Mouse (Mus musculus) ES-E14 (cell line): ENCODE data around the gene Slc39a11. TPM values are rescaled to one million over a fixed set of nuclear protein-coding genes. Genes with fewer than 3 reads are reported as not detected.

Experiments
- DNase-seq: peaks from one replicate; pipeline ENCODE4 v3.0.0-alpha.2; 2013; ENCODE audit warnings: low read depth, low spot score
- H3K27ac ChIP-seq: 2 replicates; pipeline ENCODE4 v1.5.1; 2012; ENCODE audit warnings: low read depth, mild to moderate bottlenecking, low read length, moderate library complexity, mixed read lengths; ENCODE audit not compliant: poor library complexity, insufficient read depth, severe bottlenecking
- H3K36me3 ChIP-seq: 2 replicates; pipeline ENCODE4 v1.6.1; 2012; ENCODE audit warnings: mild to moderate bottlenecking, low read length, moderate library complexity, mixed read lengths; ENCODE audit not compliant: control insufficient read depth, poor library complexity, insufficient read depth, severe bottlenecking
- H3K4me1 ChIP-seq, 2 experiments: fragments of 150-350 bp in 1 of 2; sonication (generic) in 1 of 2; 2 replicates each; pipeline ENCODE4 v1.6.1; 2012; ENCODE audit warnings: low read length in 2 of 2, mild to moderate bottlenecking in 1 of 2, mixed read lengths in 1 of 2; ENCODE audit not compliant: control insufficient read depth in 2 of 2, insufficient read depth in 2 of 2, poor library complexity in 1 of 2
- H3K4me3 ChIP-seq, 2 experiments: fragments of 150-350 bp in 1 of 2; sonication (generic) in 1 of 2; 2 replicates each; pipeline ENCODE4 v1.5.1; 2012; ENCODE audit warnings: low read length in 2 of 2, low read depth in 1 of 2, mild to moderate bottlenecking in 1 of 2, mixed read lengths in 1 of 2; ENCODE audit not compliant: insufficient read depth in 1 of 2, poor library complexity in 1 of 2, severe bottlenecking in 1 of 2
- H3K9ac ChIP-seq: 2 replicates; pipeline ENCODE4 v1.6.1; 2012; ENCODE audit warnings: low read depth, mild to moderate bottlenecking, low read length, mixed read lengths; ENCODE audit not compliant: poor library complexity, insufficient read depth, severe bottlenecking
- H3K9me3 ChIP-seq: fragments of 150-350 bp; sonication (generic); 2 replicates; pipeline ENCODE4 v1.6.1; 2012; ENCODE audit warnings: low read depth, mild to moderate bottlenecking, low read length; ENCODE audit not compliant: control insufficient read depth, insufficient read depth
- CHD2 ChIP-seq: IDR thresholded peaks from 2 replicates; pipeline ENCODE4 v1.6.1; 2014; ENCODE audit warnings: mild to moderate bottlenecking, low read depth, low read length, inconsistent platforms
- HCFC1 ChIP-seq: IDR thresholded peaks from 2 replicates; pipeline ENCODE4 v1.6.1; 2012; ENCODE audit warnings: low read length, inconsistent platforms, borderline replicate concordance; ENCODE audit not compliant: insufficient read depth
- MAFK ChIP-seq: IDR thresholded peaks from 2 replicates; pipeline ENCODE4 v1.6.1; 2014; ENCODE audit warnings: mild to moderate bottlenecking, low read depth, low read length, inconsistent platforms; ENCODE audit not compliant: insufficient read depth
- ZC3H11A ChIP-seq: IDR thresholded peaks from 2 replicates; pipeline ENCODE4 v1.6.1; 2012; ENCODE audit warnings: low read depth, mild to moderate bottlenecking, inconsistent platforms, low read length, borderline replicate concordance
- ZNF384 ChIP-seq: IDR thresholded peaks from 2 replicates; pipeline ENCODE4 v1.6.1; 2012; ENCODE audit warnings: low read depth, low read length, inconsistent platforms
- in situ Hi-C, 2 experiments: fragments of 600-800 bp; cut with MboI; formaldehyde crosslinking; loops; one replicate each; pipeline ENCODE4 v1.15.1; 2025; ENCODE audit warnings: low sequenced_read_pairs in 2 of 2, inconsistent platforms in 1 of 2; ENCODE audit not compliant: unreplicated experiment in 2 of 2
- total RNA-seq: library from RNA; depleted of rRNA; stranded (reverse); fragments of 300-350 nt; gene quantifications from 2 replicates; pipeline ENCODE4 v1.2.3, GENCODE M21; 2012

The Slc39a11 gene
- total RNA-seq, 1 experiment = 17.0 TPM

- Histone ChIP-seq H3K27ac (no peak overlapping the region), H3K4me3 (no peak overlapping the region), H3K4me1 (peaks cover 0 to 9% of the 10 kb centered on the region in 2 experiments; a peak in 2 of 4 replicates), H3K9ac (no peak overlapping the region), H3K36me3 (no peaks in the 10 kb centered on the region), H3K9me3 (no peaks in the 10 kb centered on the region)
- no peak for DNase-seq
- TF ChIP-seq ZC3H11A (no peak), CHD2 (no peak), MAFK (no peak), HCFC1 (no peak), ZNF384 (no peak)
- in situ Hi-C loops = no loop called here
These were observed 315.4 kb downstream of the Slc39a11 start for GRCm38 (mm10) chr11:113334444-113334881.

- TF ChIP-seq ZC3H11A (no peak), HCFC1 (no peak), CHD2 (no peak), ZNF384 (no peak), MAFK (no peak)
- in situ Hi-C loops = no loop called here
- no peak overlapping the region for H3K27ac ChIP-seq
These were observed 316.3 kb downstream of the Slc39a11 start for GRCm38 (mm10) chr11:113333535-113333934.

GRCm38 (mm10) chr11:113330061-113330591 is 319.8 kb downstream of the Slc39a11 start:
- no peak for DNase-seq
- Histone ChIP-seq H3K4me3 (no peak overlapping the region), H3K4me1 (peaks cover 0 to 13% of the 10 kb centered on the region in 2 experiments; a peak in 3 of 4 replicates), H3K27ac (no peak overlapping the region), H3K9me3 (no peaks in the 10 kb centered on the region), H3K36me3 (no peaks in the 10 kb centered on the region), H3K9ac (no peak overlapping the region)
- no peak for TF ChIP-seq CHD2
- in situ Hi-C loops = no loop called here

More at GRCm38 (mm10) chr11:113333535-113333934, 316.3 kb downstream of the Slc39a11 start:
- Histone ChIP-seq H3K4me1 (peaks cover 0 to 9% of the 10 kb centered on the region in 2 experiments; a peak in 2 of 4 replicates), H3K36me3 (no peaks in the 10 kb centered on the region), H3K9ac (no peak overlapping the region), H3K9me3 (no peaks in the 10 kb centered on the region), H3K4me3 (no peak overlapping the region)
- DNase-seq = no peak

- no peaks in the 10 kb centered on the region for H3K36me3 ChIP-seq
- H3K9me3 ChIP-seq = no peaks in the 10 kb centered on the region
- H3K9ac ChIP-seq = no peak overlapping the region
- in situ Hi-C loops = no loop called here
- DNase-seq = no peak
- H3K4me3 ChIP-seq = no peak overlapping the region
- no peak for TF ChIP-seq MAFK
- no peak for TF ChIP-seq HCFC1
- TF ChIP-seq ZNF384 = no peak
- no peak for TF ChIP-seq CHD2
- TF ChIP-seq ZC3H11A = no peak
- peaks cover 0 to 5% of the 10 kb centered on the region in 2 experiments; a peak in 2 of 4 replicates for H3K4me1 ChIP-seq
- H3K27ac ChIP-seq = no peak overlapping the region
These were observed 322.3 kb downstream of the Slc39a11 start for GRCm38 (mm10) chr11:113327499-113328062.
